Mouse (Mus musculus) olfactory bulb, adult 2 months (tissue): ENCODE results near the gene Fzr1. TPM values are rescaled to one million over a fixed set of nuclear protein-coding genes. Genes with fewer than 3 reads are reported as not detected.
A peak's percentile ranks its signal among the peaks of the same experiment; 100 is the strongest.

Experiments
- H3K27ac ChIP-seq: fragments of 200-500 bp; 2 replicates; pipeline ENCODE4 v1.5.1; 2012; ENCODE audit warnings: low read depth, low read length; ENCODE audit not compliant: insufficient read depth
- H3K4me1 ChIP-seq: fragments of 200-500 bp; 2 replicates; pipeline ENCODE4 v1.6.1; 2012; ENCODE audit warnings: low read length; ENCODE audit not compliant: control insufficient read depth, insufficient read depth
- H3K4me3 ChIP-seq: fragments of 200-500 bp; 2 replicates; pipeline ENCODE4 v1.5.1; 2012; ENCODE audit warnings: mild to moderate bottlenecking, low read depth, low read length, moderate library complexity; ENCODE audit not compliant: insufficient read depth
- CTCF ChIP-seq: fragments of 200-500 bp; IDR thresholded peaks from 2 replicates; pipeline ENCODE4 v1.5.1; 2012; ENCODE audit warnings: low read depth, mild to moderate bottlenecking, low read length, moderate library complexity; ENCODE audit not compliant: insufficient read depth
- POLR2A ChIP-seq: fragments of 200-500 bp; IDR thresholded peaks from 2 replicates; pipeline ENCODE4 v1.6.1; 2012; ENCODE audit warnings: mild to moderate bottlenecking, low read depth, low read length, moderate library complexity; ENCODE audit not compliant: insufficient read depth
- WGBS: fragments of 180-500 bp; shearing (Covaris S2); methylation state at CpG from one replicate; pipeline ENCODE4 v1.1.7; 2018; 5-methylcytosine and 5-hydroxymethylcytosine counted together
- polyA plus RNA-seq: library from polyadenylated mRNA; stranded (reverse); fragments of >200 nt; gene quantifications from 2 replicates; pipeline ENCODE4 v1.2.4, GENCODE M21; 2012; ENCODE audit warnings: low replicate concordance; ENCODE audit not compliant: missing spikeins, insufficient read depth, insufficient read length

Fzr1 gene
- polyA plus RNA-seq, 1 experiment, result not detected

DNA sequence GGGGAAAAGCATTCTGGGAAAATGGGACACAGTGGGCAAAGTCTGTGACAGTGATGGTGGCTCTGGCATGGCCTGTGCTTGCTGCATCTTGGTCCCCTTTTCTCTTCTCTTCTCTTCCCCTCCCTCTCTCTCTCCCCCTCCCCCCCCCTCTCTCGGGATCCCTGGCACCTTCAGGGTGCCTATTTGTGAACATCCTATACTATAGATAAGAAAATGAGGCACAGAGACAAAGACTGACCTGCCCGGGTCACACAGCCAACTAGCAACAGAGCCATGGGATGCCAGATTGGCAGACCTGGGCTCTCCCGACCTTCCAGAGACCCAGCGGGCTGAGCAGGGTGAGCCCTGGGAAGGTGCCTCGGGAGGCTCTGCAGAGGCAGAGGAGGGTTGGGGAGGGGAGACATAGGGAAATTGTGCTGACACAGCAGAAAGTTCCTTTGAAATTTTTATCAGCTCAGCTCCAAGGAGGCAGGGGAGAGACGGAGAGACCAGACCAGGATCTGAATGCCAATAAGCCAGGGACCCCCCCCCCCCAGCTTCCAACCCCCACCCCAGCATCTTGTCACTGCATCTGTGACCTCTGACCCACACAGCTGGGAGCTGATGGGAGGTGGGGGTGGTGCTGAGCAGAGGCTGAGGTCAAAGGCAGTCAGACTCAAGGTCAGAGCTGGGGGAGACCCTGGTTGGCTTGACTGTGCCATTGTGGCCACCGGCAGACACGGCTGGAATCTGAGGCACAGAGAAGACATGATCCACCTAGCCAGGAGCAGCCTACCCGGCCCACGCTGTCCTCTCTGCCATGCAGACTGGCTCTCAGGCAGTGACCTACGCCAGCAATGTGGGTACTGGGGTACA is 40.1 kb upstream of the Fzr1 start:
- 54% methylated on average over 11 of the region's 11 CpGs for WGBS
- Histone ChIP-seq H3K4me1 (peaks cover 84% of the 10 kb centered on the region), H3K27ac (peak overlapping the region; percentile 80; the same call in 1 of the 2 replicates), H3K4me3 (no peak overlapping the region)
- TF ChIP-seq CTCF, result no peak
- TF ChIP-seq POLR2A, result no peak

DNA sequence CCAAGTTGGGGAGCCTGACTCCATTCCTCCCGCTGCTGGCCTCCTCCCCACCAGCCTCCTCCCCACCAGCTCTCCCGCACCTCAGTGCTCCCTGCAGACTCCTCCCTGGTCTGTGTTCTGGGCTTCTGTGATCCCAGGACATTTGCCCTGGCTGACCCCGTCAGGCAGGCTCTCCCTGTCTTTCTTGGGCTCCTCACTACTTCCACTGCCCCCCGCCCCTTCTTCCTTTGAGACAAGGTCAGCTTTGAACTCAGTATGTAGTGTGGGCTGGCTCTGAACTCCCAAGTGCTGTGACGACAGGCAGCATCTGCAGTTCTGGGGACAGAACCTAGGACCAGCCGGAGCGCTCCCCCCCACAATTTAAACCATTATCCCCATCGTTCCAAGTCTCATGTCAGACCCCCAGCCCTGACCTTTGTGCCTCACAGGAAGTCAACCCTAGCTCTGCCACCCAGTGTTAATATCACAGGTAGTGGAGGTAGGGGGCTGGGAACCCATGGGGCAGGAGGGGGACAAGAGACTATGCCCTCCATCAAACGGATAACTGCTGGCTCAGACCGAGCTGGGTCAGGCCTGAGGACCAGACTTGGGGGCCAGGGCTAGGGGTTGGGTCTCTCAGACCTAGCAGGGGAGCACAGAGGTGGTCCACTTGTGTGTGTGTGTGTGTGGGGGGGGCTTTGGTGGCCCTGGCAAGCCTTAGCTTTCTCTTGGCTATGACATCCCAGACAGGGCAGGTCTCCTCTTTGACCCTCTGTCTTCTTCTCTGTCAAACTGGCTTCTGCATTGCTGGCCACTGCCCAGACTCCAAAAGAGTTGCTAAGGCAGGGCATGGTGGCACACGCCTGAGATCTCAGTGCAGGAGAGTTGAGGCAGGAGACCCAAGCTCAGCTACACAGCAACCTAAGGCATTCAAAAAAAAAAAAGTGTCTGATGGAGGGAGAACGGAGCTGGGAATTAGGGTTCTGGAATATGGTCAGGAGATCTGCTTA is 39.2 kb upstream of the Fzr1 start:
- H3K4me3 ChIP-seq, result no peak overlapping the region

DNA sequence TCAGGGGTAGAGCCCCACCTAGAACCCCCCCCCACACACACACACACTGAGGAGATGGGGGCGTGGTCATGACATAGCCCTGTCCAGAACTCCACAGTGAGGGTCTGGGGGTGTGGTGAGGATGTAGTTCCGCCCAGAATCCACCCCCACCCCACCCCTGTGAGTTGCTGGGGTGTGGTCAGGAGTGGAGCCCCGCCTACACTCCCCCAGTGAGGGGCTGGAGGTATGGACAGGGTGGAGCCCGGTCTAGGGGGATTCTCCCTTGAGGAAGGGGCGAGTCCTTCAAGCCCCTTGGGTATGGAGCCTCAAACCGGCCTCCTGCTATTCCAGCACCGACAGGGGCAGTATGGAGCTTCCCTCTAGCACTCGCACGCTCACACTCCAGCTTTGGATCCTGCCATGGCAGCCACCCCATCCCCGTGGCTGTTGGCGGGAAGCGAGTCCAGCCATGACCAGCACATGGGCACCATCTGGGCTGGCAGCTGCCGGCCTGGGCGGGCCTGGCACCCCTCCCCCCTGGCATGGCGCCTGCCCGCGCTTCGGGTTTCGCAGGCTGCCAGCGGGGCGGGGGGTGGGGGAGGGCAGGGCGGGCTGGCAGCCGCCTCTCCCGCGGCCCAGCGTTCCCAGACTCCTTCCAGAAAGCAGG is 38.4 kb upstream of the Fzr1 start:
- WGBS, result 2% methylated on average over 26 of the region's 26 CpGs
- H3K27ac ChIP-seq, result peak overlapping the region; percentile 80
- H3K4me3 ChIP-seq, result peak overlapping the region; percentile 43
- peak; percentile 47; the same call in 1 of the 2 replicates for TF ChIP-seq CTCF
- TF ChIP-seq POLR2A, result no peak
- peaks cover 95% of the 10 kb centered on the region for H3K4me1 ChIP-seq

More for the DNA sequence above, 39.2 kb upstream of the Fzr1 start:
- TF ChIP-seq POLR2A (0 out of 2 replicates have a peak, but pooled peaks have one; percentile 24), CTCF (no peak)
- H3K4me1 ChIP-seq, result peaks cover 92% of the 10 kb centered on the region
- peak overlapping the region; percentile 80 for H3K27ac ChIP-seq
- WGBS, result 39% methylated on average over 12 of the region's 12 CpGs

DNA sequence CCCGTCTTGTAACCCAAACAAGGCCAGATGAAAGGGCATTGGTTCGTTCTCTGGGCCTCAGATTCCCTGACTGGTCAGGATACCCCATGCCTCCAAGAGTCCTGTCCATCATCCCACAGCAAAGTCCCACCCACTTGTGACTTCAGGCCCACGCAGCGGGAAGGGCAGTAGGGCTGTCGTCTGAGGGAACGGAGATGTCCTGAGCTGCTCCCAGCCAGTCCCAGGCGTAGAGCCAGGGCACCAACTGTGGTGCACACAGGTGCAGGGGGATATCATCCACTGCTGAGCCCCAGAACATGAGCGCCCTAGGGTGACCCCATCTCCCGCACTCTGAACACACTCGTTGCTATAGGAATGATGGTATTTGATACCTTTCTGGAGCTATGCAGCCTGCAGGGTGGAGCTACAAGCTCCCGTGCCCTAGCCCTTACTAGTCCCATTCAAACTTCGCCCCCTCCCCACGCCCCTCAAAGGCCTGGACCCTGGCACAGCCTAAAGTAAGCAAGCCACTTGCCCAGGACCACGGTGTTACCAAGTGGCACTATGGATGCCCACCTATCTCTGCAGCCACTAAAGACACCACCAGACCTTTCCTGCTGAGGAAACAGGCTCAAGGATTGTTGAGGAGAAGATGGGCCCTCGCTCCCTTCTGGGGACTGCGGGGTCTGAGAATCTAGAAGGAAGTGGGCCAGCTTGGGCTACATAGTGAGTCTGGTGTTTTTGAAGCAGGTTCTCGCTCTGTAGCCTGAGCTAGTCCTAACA is 37.4 kb upstream of the Fzr1 start:
- Histone ChIP-seq H3K27ac (peak overlapping the region; percentile 75), H3K4me3 (no peak overlapping the region), H3K4me1 (peaks cover 97% of the 10 kb centered on the region)
- no peak for TF ChIP-seq CTCF
- no peak for TF ChIP-seq POLR2A
- 66% methylated on average over 17 of the region's 17 CpGs for WGBS

DNA sequence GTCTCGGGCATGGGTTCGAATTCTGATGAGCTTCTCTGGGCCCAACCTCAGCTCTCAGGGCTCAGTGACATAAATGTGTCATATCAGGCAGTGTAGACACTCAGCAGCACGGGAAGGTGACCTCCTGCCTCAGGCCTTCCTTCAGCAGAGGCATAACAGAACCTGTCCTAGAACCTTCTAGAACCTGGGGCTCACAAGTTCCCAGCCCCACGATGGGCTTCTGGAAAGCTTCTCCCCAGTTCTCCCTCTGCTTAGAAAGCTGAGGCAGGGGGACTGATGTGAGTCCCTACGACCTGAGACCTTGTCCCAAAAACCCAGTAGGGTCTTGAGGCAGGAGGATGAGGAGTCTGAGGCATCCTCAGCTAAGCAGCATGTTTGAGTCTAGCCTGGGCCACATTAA is 36.8 kb upstream of the Fzr1 start:
- whole genome bisulfite sequencing, result 77% methylated on average over 5 of the region's 5 CpGs
- Histone ChIP-seq H3K27ac (peak overlapping the region; percentile 75), H3K4me1 (peaks cover 96% of the 10 kb centered on the region), H3K4me3 (no peak overlapping the region)
- no peak for TF ChIP-seq CTCF
- no peak for TF ChIP-seq POLR2A

DNA sequence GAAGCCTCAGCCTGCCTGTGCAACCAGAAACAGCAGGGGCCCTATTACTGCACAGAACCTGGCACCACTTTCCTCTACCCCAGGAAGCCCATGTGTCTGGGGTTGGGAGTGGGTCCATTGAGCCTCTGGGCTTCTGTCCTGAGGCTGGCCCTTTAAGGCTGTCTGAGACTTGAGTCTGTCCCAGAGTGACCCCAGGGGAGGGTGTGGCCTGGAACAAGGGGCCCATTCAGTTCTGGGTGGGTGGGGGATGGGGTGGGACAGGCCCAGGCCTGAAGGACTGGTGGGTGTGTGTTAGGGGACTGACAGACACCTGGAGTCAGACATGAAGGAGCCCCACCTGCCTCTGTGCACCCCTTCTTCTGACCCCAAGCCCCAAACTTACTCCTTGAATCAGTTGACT is 36.4 kb upstream of the Fzr1 start:
- peak overlapping the region; percentile 91 for H3K27ac ChIP-seq
- no peak for TF ChIP-seq CTCF
- TF ChIP-seq POLR2A, result no peak
- no peak overlapping the region for H3K4me3 ChIP-seq
- peaks cover 96% of the 10 kb centered on the region for H3K4me1 ChIP-seq

DNA sequence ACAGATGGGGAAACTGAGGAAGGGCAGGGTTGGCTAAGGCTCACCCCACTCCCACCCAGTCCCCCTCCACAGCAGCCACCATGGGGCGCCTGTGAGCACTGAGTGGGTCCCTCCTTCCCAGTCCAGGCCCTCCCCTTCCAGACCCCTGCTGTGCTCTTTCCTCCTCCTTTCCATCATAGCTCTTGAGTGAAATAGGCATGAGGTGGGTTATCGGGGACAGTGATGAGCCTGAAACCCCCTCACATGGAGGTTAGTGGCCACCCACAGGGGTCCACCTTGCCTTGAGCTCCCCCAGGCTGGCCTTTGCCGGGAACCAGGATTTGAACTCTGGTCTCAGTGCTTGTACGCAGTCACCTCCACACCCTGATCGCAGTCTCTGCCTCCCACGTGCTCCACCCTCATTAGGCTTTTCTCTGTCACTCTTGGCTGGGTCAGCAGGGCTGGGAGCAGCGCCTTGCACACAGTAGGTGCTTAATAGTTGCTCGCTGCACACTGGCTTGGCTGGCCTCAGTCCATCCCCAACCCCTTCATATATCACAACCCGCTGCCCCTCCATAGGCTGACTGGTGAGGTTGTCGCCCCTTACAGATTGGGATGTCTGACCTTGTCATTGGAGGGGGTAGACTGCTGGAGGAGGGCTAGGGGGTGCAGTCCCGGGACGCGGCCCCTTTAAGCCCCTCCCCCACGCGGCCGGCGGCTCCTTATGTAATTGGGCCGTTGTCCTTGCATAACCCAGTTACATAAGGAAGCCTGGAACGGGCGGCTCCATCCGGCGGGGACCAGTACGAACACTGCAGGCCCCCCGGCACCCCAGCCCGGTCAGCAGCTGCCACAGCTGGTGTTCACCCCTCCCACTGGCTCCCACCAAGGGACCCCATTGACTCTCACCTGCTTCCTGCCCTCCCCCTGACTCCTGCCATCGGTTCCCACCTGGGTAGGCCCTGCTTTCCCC is 35.3 kb upstream of the Fzr1 start:
- WGBS, result 22% methylated on average over 26 of the region's 26 CpGs
- peak overlapping the region; percentile 24 for H3K4me3 ChIP-seq
- TF ChIP-seq CTCF (no peak), POLR2A (no peak)
- H3K27ac ChIP-seq, result peak overlapping the region; percentile 91
- H3K4me1 ChIP-seq, result peaks cover 97% of the 10 kb centered on the region
